Mouse (Mus musculus): ENCODE results near the gene Prr15. TPM values are rescaled to one million over a fixed set of nuclear protein-coding genes. Genes with fewer than 3 reads are reported as not detected.

The Prr15 gene
- polyA plus RNA-seq, 1 experiment from 2014 or later, result 1.3 TPM

DNA sequence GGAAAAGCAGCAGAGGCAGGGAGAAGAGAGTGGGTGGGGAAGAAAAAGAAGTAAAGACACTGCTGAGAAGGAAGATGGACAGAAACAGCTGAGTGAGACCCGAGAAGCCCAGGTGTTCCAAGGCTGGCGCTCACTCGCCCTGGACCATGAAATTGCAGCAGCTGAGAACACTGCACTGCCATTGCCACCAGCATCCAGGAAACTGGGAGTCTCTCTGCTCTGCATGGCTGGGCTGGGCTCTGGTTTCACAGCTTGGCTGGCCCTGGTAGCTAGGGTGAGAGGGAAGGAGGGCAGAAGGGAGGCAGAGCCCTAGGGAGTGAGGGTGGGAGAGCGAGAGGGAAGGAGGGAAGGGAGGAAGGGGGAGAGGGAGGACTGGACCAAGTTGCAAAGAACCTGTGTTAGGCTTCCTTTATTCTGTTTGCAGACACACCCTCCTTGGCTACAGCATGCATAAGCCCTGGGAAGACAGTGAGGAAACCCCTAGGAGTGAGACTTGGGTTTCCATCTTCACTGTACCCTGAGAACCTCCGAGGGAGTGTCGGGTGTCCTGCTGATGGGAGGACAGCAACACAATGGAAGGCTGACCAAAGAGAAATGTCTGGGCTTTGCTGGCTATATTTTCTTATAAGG, 44.4 kb downstream of the Prr15 start:
- H3K4me3 ChIP-seq, result no peak overlapping the region
- H3K4me2 ChIP-seq, result no peak overlapping the region
- H3K9ac ChIP-seq, result no peak overlapping the region
- no peak overlapping the region for H3K27ac ChIP-seq
- no peak for ATAC-seq (replicated peaks)
- H3K36me3 ChIP-seq (replicated peaks), result no peaks in the 10 kb centered on the region
- no peaks in the 10 kb centered on the region for H3K9me3 ChIP-seq
- H3K27me3 ChIP-seq (replicated peaks), result 0 out of 2 replicates have a peak, but pooled peaks cover under 1% of the 10 kb centered on the region
- H3K4me1 ChIP-seq, result no peaks in the 10 kb centered on the region
- 58% methylated on average over 6 of the region's 6 CpGs for WGBS

GRCm38 (mm10) chr6:54371874-54372273, 46.2 kb downstream of the Prr15 start:
- H3K36me3 ChIP-seq (replicated peaks), result no peaks in the 10 kb centered on the region
- no peaks in the 10 kb centered on the region for H3K9me3 ChIP-seq
- no peak overlapping the region for H3K4me3 ChIP-seq
- H3K27ac ChIP-seq, result no peak overlapping the region
- no peaks in the 10 kb centered on the region for H3K4me1 ChIP-seq
- H3K27me3 ChIP-seq (replicated peaks), result no peaks in the 10 kb centered on the region
- no peak overlapping the region for H3K9ac ChIP-seq
- no peak for ATAC-seq (replicated peaks)
- 67% methylated on average over 3 of the region's 3 CpGs for WGBS
- no peak overlapping the region for H3K4me2 ChIP-seq

DNA sequence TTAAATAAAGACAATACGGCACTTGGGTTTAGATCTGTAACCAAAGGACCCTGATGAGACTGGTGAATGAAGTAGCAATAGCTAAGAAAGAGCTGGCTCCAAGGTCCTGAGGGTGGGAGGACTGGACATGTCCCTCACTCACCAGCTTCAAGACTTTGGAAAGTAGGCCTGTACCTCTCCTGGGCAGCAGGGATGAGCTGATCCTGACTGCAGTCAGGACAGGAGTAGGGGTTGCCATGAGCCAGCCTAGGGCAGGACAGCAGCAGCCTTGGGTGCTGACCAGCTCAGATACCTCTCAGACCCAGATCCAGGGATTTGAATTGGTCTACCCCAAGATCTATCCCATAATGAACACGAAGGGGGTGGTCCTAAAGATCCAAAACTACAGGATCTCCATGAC, 53.7 kb downstream of the Prr15 start:
- no peak overlapping the region for H3K4me2 ChIP-seq
- peaks cover 5% of the 10 kb centered on the region; the same call in 1 of the 2 replicates for H3K4me1 ChIP-seq
- H3K27ac ChIP-seq, result no peak overlapping the region
- H3K9me3 ChIP-seq, result no peaks in the 10 kb centered on the region
- WGBS, result 65% methylated on average over 2 of the region's 2 CpGs
- no peaks in the 10 kb centered on the region for H3K27me3 ChIP-seq (replicated peaks)
- no peaks in the 10 kb centered on the region for H3K36me3 ChIP-seq (replicated peaks)
- H3K9ac ChIP-seq, result no peak overlapping the region
- H3K4me3 ChIP-seq, result no peak overlapping the region
- no peak for ATAC-seq (replicated peaks)

Other genes with a start within 250 kb of the Prr15 start
- gene Wipf3, start 103.8 kb downstream of the Prr15 start, polyA plus RNA-seq (2015; fragmentation: Nextera tagmentation; extraction: Ambion mirVana), result 4.2 and 4.3 TPM in 2 replicates
- 119 and 123 TPM in 2 replicates for gene Scrn1, start 240.7 kb downstream of the Prr15 start, polyA plus RNA-seq (2015; fragmentation: Nextera tagmentation; extraction: Ambion mirVana)